ENCODE assay signal across 35 mouse cellular contexts in the genomic region with DNA sequence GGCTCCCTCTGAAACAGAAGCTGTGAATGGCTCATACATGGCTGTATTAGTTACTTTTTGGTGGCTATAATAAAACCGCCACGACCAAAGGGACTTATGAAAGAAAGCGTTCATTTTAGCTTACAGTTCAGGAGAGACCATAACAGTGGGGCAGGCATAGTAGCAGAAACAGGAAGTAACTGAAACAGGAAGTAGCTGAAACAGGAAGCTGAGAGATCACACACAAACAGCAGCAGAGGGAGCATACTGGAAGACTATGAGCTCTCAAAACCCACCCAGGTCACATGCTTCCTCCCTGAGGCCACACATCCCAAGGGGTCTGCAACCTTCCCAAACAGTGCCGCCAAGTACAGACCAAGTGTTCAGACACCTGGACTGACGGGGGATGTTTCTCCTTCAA. TPM values are rescaled to one million over a fixed set of nuclear protein-coding genes. Genes with fewer than 3 reads are reported as not detected.
A peak's percentile ranks its signal among the peaks of the same experiment; 100 is the strongest.
DNase-seq lines count a peak whose midpoint lies in the region; ATAC-seq and TF ChIP-seq lines count a peak whose summit lies in the region.
"Had no signal": no experiment of that assay in that cellular context is flagged by ENCODE, and none has a peak within 500 bp of the region (broad histone marks: within the 10 kb centered on the region; RNA-seq: fewer than 3 reads in every experiment).

No protein-coding gene starts in this region.

- no peak for TF ChIP-seq CTCF in liver, adult 2 months (IDR thresholded peaks at IDR 0.05; ENCODE audit: low read depth, low read length)

- H3K4me3 ChIP-seq in liver, adult 2 months (ENCODE audit: insufficient read depth, low read depth, low read length) = no peak overlapping the region
- no peak overlapping the region for H3K4me3 ChIP-seq in hindbrain, embryonic 10.5 days
- H3K4me3 ChIP-seq: embryonic facial prominence, embryonic 12.5 days; heart, adult 2 months; heart, embryonic 13.5 days; intestine, embryonic 15.5 days; limb, embryonic 10.5 days; limb, embryonic 15.5 days; liver, embryonic 15.5 days; neural tube, embryonic 15.5 days had no signal

- 94% methylated on average over 5 of the region's 5 CpGs for WGBS in liver, adult 2 months
- 93% methylated on average over 5 of the region's 5 CpGs for WGBS in hindbrain, embryonic 10.5 days

- H3K27ac ChIP-seq in liver, adult 2 months (replicated peaks; ENCODE audit: insufficient read depth, low read depth, low read length) = no peak overlapping the region
- no peak overlapping the region for H3K27ac ChIP-seq in hindbrain, embryonic 10.5 days
- H3K27ac ChIP-seq: embryonic facial prominence, embryonic 12.5 days; heart, adult 2 months; heart, embryonic 13.5 days; intestine, embryonic 15.5 days; kidney, postnatal 0 days; limb, embryonic 10.5 days; limb, embryonic 15.5 days; liver, embryonic 15.5 days; neural tube, embryonic 15.5 days had no signal

- H3K79me2 ChIP-seq in liver, adult 2 months (ENCODE audit: control insufficient read depth, insufficient read depth, low read length) = no peaks in the 10 kb centered on the region

- TF ChIP-seq POLR2A in liver, adult 2 months (IDR thresholded peaks at IDR 0.05; ENCODE audit: extremely low read depth, insufficient read depth, low read length) = no peak

- peak; percentile 100 for ATAC-seq in megakaryocyte, adult 5-6 weeks (ENCODE audit: poor library complexity, severe bottlenecking)
- ATAC-seq: forebrain, embryonic 14.5 days; hindbrain, embryonic 16.5 days; intestine, embryonic 15.5 days had no signal

- H3K4me1 ChIP-seq in liver, adult 2 months (ENCODE audit: control insufficient read depth, insufficient read depth, low read length) = no peaks in the 10 kb centered on the region
- no peaks in the 10 kb centered on the region for H3K4me1 ChIP-seq in hindbrain, embryonic 10.5 days (replicated peaks)
- H3K4me1 ChIP-seq: embryonic facial prominence, embryonic 12.5 days; heart, embryonic 13.5 days; intestine, embryonic 15.5 days; limb, embryonic 10.5 days; limb, embryonic 15.5 days; liver, embryonic 15.5 days; neural tube, embryonic 15.5 days had no signal

- H3K9me3 ChIP-seq in hindbrain, embryonic 10.5 days = no peaks in the 10 kb centered on the region
- H3K9me3 ChIP-seq: embryonic facial prominence, embryonic 12.5 days; heart, embryonic 13.5 days; intestine, embryonic 15.5 days; limb, embryonic 10.5 days; limb, embryonic 15.5 days; liver, embryonic 15.5 days; neural tube, embryonic 15.5 days had no signal

- no peak overlapping the region for H3K9ac ChIP-seq in liver, adult 2 months (ENCODE audit: low read depth, low read length)
- H3K9ac ChIP-seq: embryonic facial prominence, embryonic 12.5 days; heart, embryonic 13.5 days; intestine, embryonic 15.5 days; limb, embryonic 15.5 days; liver, embryonic 15.5 days; lung, embryonic 14.5 days; neural tube, embryonic 15.5 days had no signal

- H3K27me3 ChIP-seq in liver, adult 2 months (ENCODE audit: control insufficient read depth, insufficient read depth, low read length) = no peaks in the 10 kb centered on the region
- no peaks in the 10 kb centered on the region for H3K27me3 ChIP-seq in hindbrain, embryonic 10.5 days (ENCODE audit: insufficient read depth, poor library complexity, severe bottlenecking)
- H3K27me3 ChIP-seq: embryonic facial prominence, embryonic 12.5 days; heart, embryonic 13.5 days; intestine, embryonic 15.5 days; limb, embryonic 15.5 days; liver, embryonic 15.5 days; neural tube, embryonic 15.5 days had no signal

- peak; percentile 1 for DNase-seq in liver, adult 2 months (ENCODE audit: extremely low read depth, low read depth, low spot score)
- no peak for DNase-seq in liver
- peak; percentile 37 for DNase-seq in MEL-GATA-1-ER (ENCODE audit: extremely low read depth, low read depth)
- no peak for DNase-seq in c-Kit-positive CD71-positive TER-119-positive erythroid progenitor cells, embryonic 14.5 days (ENCODE audit: low spot score)
- no peak for DNase-seq in hindbrain, embryonic 10.5 days (ENCODE audit: low spot score)
- DNase-seq in layer of hippocampus, postnatal 10 days (ENCODE audit: low spot score in 2 of 2) = no peak
- DNase-seq: adrenal gland, postnatal 25 days; cerebellum, adult 8-10 months; cerebellum, postnatal 36 days; embryo, embryonic 11 days; gastrocnemius, postnatal 36 days; heart, adult 2 months; heart, postnatal 10 days; kidney, adult 8-10 months; kidney, postnatal 4 days; layer of hippocampus, postnatal 36 days; lung, embryonic 14.5 days; lung, postnatal 36 days; midbrain, embryonic 14.5 days; right cerebral cortex, adult 18-20 months; spleen, adult 18-20 months; thymus, adult 2 months; thymus, postnatal 4 days had no signal

- H3K36me3 ChIP-seq in liver, adult 2 months (ENCODE audit: control insufficient read depth, insufficient read depth, low read length) = no peaks in the 10 kb centered on the region
- no peaks in the 10 kb centered on the region for H3K36me3 ChIP-seq in hindbrain, embryonic 10.5 days
- H3K36me3 ChIP-seq: embryonic facial prominence, embryonic 12.5 days; heart, embryonic 13.5 days; intestine, embryonic 15.5 days; limb, embryonic 10.5 days; limb, embryonic 15.5 days; liver, embryonic 15.5 days; neural tube, embryonic 15.5 days had no signal

RNA-seq across cellular contexts. Expression of gene A1cf, which starts 34.3 kb away (rescaled TPM):
- total RNA-seq in liver, adult 2 months (2014; rRNA removed) = 117 and 133 TPM in 2 replicates
- polyA plus RNA-seq in liver, adult 2 months (2012; rRNA removed) = 52.9 and 53.4 TPM in 2 replicates
- not detected in 2 replicates for total RNA-seq in megakaryocyte, adult 5-6 weeks (2015)
- not detected in 2 replicates for total RNA-seq in megakaryocyte, adult 5-6 weeks (2017)
- not detected in 2 replicates for polyA plus RNA-seq in hindbrain, embryonic 10.5 days (2016; fragmentation: Nextera tagmentation; extraction: Ambion mirVana)
- not detected for total RNA-seq in layer of hippocampus, postnatal 10 days (2021)
- total RNA-seq: adrenal gland, postnatal 25 days; gastrocnemius, postnatal 36 days; heart, adult 2 months; heart, postnatal 10 days; layer of hippocampus, adult 8-10 months; layer of hippocampus, postnatal 36 days had no signal
- polyA plus RNA-seq: embryonic facial prominence, embryonic 12.5 days; forebrain, embryonic 14.5 days; heart, adult 2 months; hindbrain, embryonic 16.5 days; limb, embryonic 10.5 days; limb, embryonic 15.5 days; lung, embryonic 14.5 days; midbrain, embryonic 14.5 days; neural tube, embryonic 15.5 days had no signal

Comparison
In these comparisons a context has a peak if more than half of its experiments do, and no peak if none do; other contexts are left out.
1. DNase-seq: peak in liver, adult 2 months (single experiment) and MEL-GATA-1-ER (single experiment); none in liver (single experiment), c-Kit-positive CD71-positive TER-119-positive erythroid progenitor cells, embryonic 14.5 days (single experiment), hindbrain, embryonic 10.5 days (single experiment) and layer of hippocampus, postnatal 10 days (0 of 2).
2. RNA of gene A1cf, which starts 34.3 kb away (total RNA-seq): 117 to 133 TPM in liver, adult 2 months; not detected in layer of hippocampus, postnatal 10 days and not detected in megakaryocyte, adult 5-6 weeks; every median in the first group is over 100 times any median in the second.